Mouse (Mus musculus) forebrain, embryonic 14.5 days (tissue): Measurements from ENCODE around the gene Mtf2. TPM values are rescaled to one million over a fixed set of nuclear protein-coding genes. Genes with fewer than 3 reads are reported as not detected.

Experiments
- polyA plus RNA-seq: library from polyadenylated mRNA; unstranded; fragments of >200 nt; fragmentation: Nextera tagmentation; extraction: Ambion mirVana; gene quantifications from 2 replicates; pipeline ENCODE4 v1.2.1, GENCODE M21; 2014

Gene Mtf2
- polyA plus RNA-seq, 1 experiment from 2014 or later, result 139 TPM

Other genes with a start within 250 kb of the Mtf2 start
- gene Ube2d2b, start 235.6 kb upstream of the Mtf2 start, polyA plus RNA-seq, result 0.13 TPM in 1 of 2 replicates, not detected in the other
- 38.8 and 46.2 TPM in 2 replicates for gene Evi5, start 190.6 kb upstream of the Mtf2 start, polyA plus RNA-seq
- 63.5 and 65.3 TPM in 2 replicates for gene Rpl5, start 165.2 kb upstream of the Mtf2 start, polyA plus RNA-seq
- gene Fam69a, start 78.6 kb upstream of the Mtf2 start, polyA plus RNA-seq, result 34.1 and 34.2 TPM in 2 replicates
- 17.2 and 18.1 TPM in 2 replicates for gene Tmed5, start 66.9 kb downstream of the Mtf2 start, polyA plus RNA-seq
- gene Ccdc18, start 67.2 kb downstream of the Mtf2 start, polyA plus RNA-seq, result 4.6 and 7.4 TPM in 2 replicates
- gene Dr1, start 203.2 kb downstream of the Mtf2 start, polyA plus RNA-seq, result 45.4 and 54.1 TPM in 2 replicates
- gene Pigg, start 246.9 kb downstream of the Mtf2 start, polyA plus RNA-seq, result 2.3 and 2.5 TPM in 2 replicates